Mouse (Mus musculus) heart, postnatal 0 days (tissue): ENCODE measurements around the gene Nrn1l.

Source experiments
- CTCF ChIP-seq: IDR thresholded peaks from 2 replicates; pipeline ENCODE4 v1.5.1; 2016; ENCODE audit warnings: antibody characterized with exemption, control low read depth, low read depth
- EP300 ChIP-seq: IDR thresholded peaks from 2 replicates; pipeline ENCODE4 v1.6.1; 2016; ENCODE audit warnings: antibody characterized with exemption, low read depth

DNA sequence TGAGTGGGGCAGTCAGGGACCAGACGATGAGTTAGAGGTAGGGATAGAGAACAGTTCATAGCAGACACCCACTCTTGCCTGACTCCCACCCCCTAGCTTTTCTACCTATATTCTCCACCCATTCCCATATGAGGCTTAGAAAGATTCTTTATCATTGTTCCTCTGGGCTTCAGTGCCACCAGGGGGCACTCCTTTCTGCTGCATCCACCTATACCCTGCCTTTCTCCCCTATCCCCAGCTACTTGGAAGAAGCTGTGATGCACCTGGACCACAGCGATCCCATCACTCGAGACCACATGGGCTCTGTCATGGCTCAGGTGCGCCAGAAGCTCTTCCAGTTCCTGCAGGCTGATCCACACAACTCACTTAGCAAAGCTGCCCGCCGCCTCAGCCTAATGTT, 935 bp upstream of the Nrn1l start:
- TF ChIP-seq CTCF = peak; percentile 40
- no peak for TF ChIP-seq EP300
